Mouse (Mus musculus) liver, adult 2 months (tissue): ENCODE measurements at regions not wholly inside any gene's neighbourhood (a gene's known extent, or its start where the extent isn't known, plus 50 kb on each side); places are given as distances from the start of the nearest gene placed in this dataset.

ENCODE experiments used
- CTCF ChIP-seq: fragments of 200-500 bp; IDR thresholded peaks from 2 replicates; pipeline ENCODE4 v1.5.1; 2011; ENCODE audit warnings: low read depth, low read length, control low read depth
- POLR2A ChIP-seq: fragments of 200-500 bp; IDR thresholded peaks from 2 replicates; pipeline ENCODE4 v1.6.1; 2011; ENCODE audit warnings: low read length, control low read depth; ENCODE audit not compliant: insufficient read depth; ENCODE audit errors: extremely low read depth

- TF ChIP-seq POLR2A (no peak), CTCF (no peak)
These were observed 1929.7 kb downstream of the Efna5 start for GRCm38 (mm10) chr17:60951464-60951863.
